Mouse (Mus musculus) adrenal gland, adult (tissue): Measurements from ENCODE around the gene Vmn2r108.
"Not testable (repeated sequence)": the region's sequence is repeated elsewhere in the genome, so short reads cannot be mapped to it uniquely, and the experiment has no call there.

ENCODE experiments used
- DNase-seq, 2 experiments: peaks; one replicate each; pipeline ENCODE4 v3.0.0; 2022 to 2023; ENCODE audit warnings: low spot score in 1 of 2; ENCODE audit not compliant: inconsistent age in 2 of 2

Gene Vmn2r108

GRCm38 (mm10) chr17:20481231-20481630 is at the start of gene Vmn2r108:
Vmn2r108 (minus strand) TSS chr17:20481331.
- no peak for DNase-seq

GRCm38 (mm10) chr17:20508247-20508646 is 27.1 kb upstream of the Vmn2r108 start:
- not testable (repeated sequence) for DNase-seq

- DNase-seq, result no peak
Observed at GRCm38 (mm10) chr17:20497858-20498257, 16.7 kb upstream of the Vmn2r108 start, which contains the start of gene Vmn1r225. Vmn1r225 (plus strand) TSS chr17:20498158.

GRCm38 (mm10) chr17:20473311-20473710 is 7.8 kb downstream of the Vmn2r108 start:
- DNase-seq, result no peak

GRCm38 (mm10) chr17:20439263-20439662 is 41.9 kb downstream of the Vmn2r108 start:
- no peak for DNase-seq

GRCm38 (mm10) chr17:20413846-20414245 is 67.3 kb downstream of the Vmn2r108 start, which contains the start of gene Vmn1r224:
Vmn1r224 (plus strand) TSS chr17:20414146.
- no peak for DNase-seq
